Mouse (Mus musculus): ENCODE data around the gene Tmem59. TPM values are rescaled to one million over a fixed set of nuclear protein-coding genes. Genes with fewer than 3 reads are reported as not detected.

Tmem59 gene
- polyA plus RNA-seq, 1 experiment from 2014 or later, result 338 TPM

- Histone ChIP-seq H3K9me3 (replicated peaks; ENCODE audit: control insufficient read depth, low read length) (no peaks in the 10 kb centered on the region), H3K36me3 (ENCODE audit: control insufficient read depth, insufficient read depth) (peaks cover 25% of the 10 kb centered on the region), H3K4me2 (ENCODE audit: low read depth, low read length) (no peak overlapping the region), H3K4me1 (ENCODE audit: control insufficient read depth, insufficient read depth, low read length) (peaks cover 36% of the 10 kb centered on the region), H3K27me3 (ENCODE audit: control insufficient read depth, insufficient read depth, low read length) (no peaks in the 10 kb centered on the region), H3K27ac (ENCODE audit: low read length) (0 out of 2 replicates have a peak overlapping the region, but pooled peaks have one; percentile 20), H3K9ac (ENCODE audit: low read length) (no peak overlapping the region), H3K4me3 (ENCODE audit: low read length) (no peak overlapping the region)
- no peak for ATAC-seq (replicated peaks; ENCODE audit: extremely low read depth, insufficient read depth, low FRiP score)
- WGBS, result 54% methylated on average over 6 of the region's 6 CpGs
Measured at GRCm38 (mm10) chr4:107243365-107244333, 65.5 kb downstream of the Tmem59 start.

- peaks cover 13% of the 10 kb centered on the region for H3K36me3 ChIP-seq (ENCODE audit: control insufficient read depth, insufficient read depth)
- H3K27ac ChIP-seq (ENCODE audit: low read length), result peak overlapping the region; percentile 73
- H3K4me2 ChIP-seq (ENCODE audit: low read depth, low read length), result no peak overlapping the region
- no peak overlapping the region for H3K4me3 ChIP-seq (ENCODE audit: low read length)
- H3K9ac ChIP-seq (ENCODE audit: low read length), result no peak overlapping the region
- ATAC-seq (replicated peaks; ENCODE audit: extremely low read depth, insufficient read depth, low FRiP score), result 0 out of 2 replicates have a peak, but pooled peaks have one; percentile 44
- 50% methylated on average over 2 of the region's 2 CpGs for WGBS
- no peaks in the 10 kb centered on the region for H3K9me3 ChIP-seq (replicated peaks; ENCODE audit: control insufficient read depth, low read length)
- no peaks in the 10 kb centered on the region for H3K27me3 ChIP-seq (ENCODE audit: control insufficient read depth, insufficient read depth, low read length)
- H3K4me1 ChIP-seq (ENCODE audit: control insufficient read depth, insufficient read depth, low read length), result peaks cover 51% of the 10 kb centered on the region
Measured at GRCm38 (mm10) chr4:107245368-107245767, 67.2 kb downstream of the Tmem59 start.

- H3K4me1 ChIP-seq (ENCODE audit: control insufficient read depth, insufficient read depth, low read length), result peaks cover 54% of the 10 kb centered on the region
- no peaks in the 10 kb centered on the region for H3K9me3 ChIP-seq (replicated peaks; ENCODE audit: control insufficient read depth, low read length)
- no peak overlapping the region for H3K9ac ChIP-seq (ENCODE audit: low read length)
- H3K27me3 ChIP-seq (ENCODE audit: control insufficient read depth, insufficient read depth, low read length), result no peaks in the 10 kb centered on the region
- 32% methylated on average over 1 of the region's 1 CpGs for WGBS
- no peak for ATAC-seq (replicated peaks; ENCODE audit: extremely low read depth, insufficient read depth, low FRiP score)
- no peak overlapping the region for H3K4me2 ChIP-seq (ENCODE audit: low read depth, low read length)
- H3K4me3 ChIP-seq (ENCODE audit: low read length), result no peak overlapping the region
- peaks cover 6% of the 10 kb centered on the region for H3K36me3 ChIP-seq (ENCODE audit: control insufficient read depth, insufficient read depth)
- no peak overlapping the region; the same call in 1 of the 2 replicates for H3K27ac ChIP-seq (ENCODE audit: low read length)
Measured at GRCm38 (mm10) chr4:107246040-107246439, 67.8 kb downstream of the Tmem59 start.

GRCm38 (mm10) chr4:107247110-107247509 lies 68.9 kb downstream of the Tmem59 start:
- Histone ChIP-seq H3K4me1 (ENCODE audit: control insufficient read depth, insufficient read depth, low read length) (peaks cover 58% of the 10 kb centered on the region), H3K36me3 (ENCODE audit: control insufficient read depth, insufficient read depth) (no peaks in the 10 kb centered on the region), H3K27me3 (ENCODE audit: control insufficient read depth, insufficient read depth, low read length) (no peaks in the 10 kb centered on the region), H3K9me3 (replicated peaks; ENCODE audit: control insufficient read depth, low read length) (no peaks in the 10 kb centered on the region), H3K27ac (ENCODE audit: low read length) (peak overlapping the region; percentile 6; the same call in 1 of the 2 replicates), H3K4me2 (ENCODE audit: low read depth, low read length) (no peak overlapping the region), H3K9ac (ENCODE audit: low read length) (no peak overlapping the region; the same call in 1 of the 2 replicates), H3K4me3 (ENCODE audit: low read length) (no peak overlapping the region)
- no peak for ATAC-seq (replicated peaks; ENCODE audit: extremely low read depth, insufficient read depth, low FRiP score)
- 61% methylated on average over 9 of the region's 9 CpGs for WGBS

GRCm38 (mm10) chr4:107248061-107248460 lies 69.9 kb downstream of the Tmem59 start:
- H3K4me2 ChIP-seq (ENCODE audit: low read depth, low read length), result no peak overlapping the region
- ATAC-seq (replicated peaks; ENCODE audit: extremely low read depth, insufficient read depth, low FRiP score), result no peak
- no peaks in the 10 kb centered on the region for H3K27me3 ChIP-seq (ENCODE audit: control insufficient read depth, insufficient read depth, low read length)
- WGBS, result 78% methylated on average over 3 of the region's 3 CpGs
- no peak overlapping the region for H3K4me3 ChIP-seq (ENCODE audit: low read length)
- peak overlapping the region; percentile 35 for H3K27ac ChIP-seq (ENCODE audit: low read length)
- H3K36me3 ChIP-seq (ENCODE audit: control insufficient read depth, insufficient read depth), result no peaks in the 10 kb centered on the region
- peaks cover 60% of the 10 kb centered on the region for H3K4me1 ChIP-seq (ENCODE audit: control insufficient read depth, insufficient read depth, low read length)
- H3K9ac ChIP-seq (ENCODE audit: low read length), result no peak overlapping the region
- no peaks in the 10 kb centered on the region for H3K9me3 ChIP-seq (replicated peaks; ENCODE audit: control insufficient read depth, low read length)

GRCm38 (mm10) chr4:107249471-107249870 lies 71.3 kb downstream of the Tmem59 start:
- Histone ChIP-seq H3K36me3 (ENCODE audit: control insufficient read depth, insufficient read depth) (no peaks in the 10 kb centered on the region), H3K4me1 (ENCODE audit: control insufficient read depth, insufficient read depth, low read length) (peaks cover 54% of the 10 kb centered on the region), H3K4me2 (ENCODE audit: low read depth, low read length) (no peak overlapping the region), H3K27me3 (ENCODE audit: control insufficient read depth, insufficient read depth, low read length) (no peaks in the 10 kb centered on the region), H3K9me3 (replicated peaks; ENCODE audit: control insufficient read depth, low read length) (no peaks in the 10 kb centered on the region), H3K4me3 (ENCODE audit: low read length) (no peak overlapping the region), H3K9ac (ENCODE audit: low read length) (no peak overlapping the region), H3K27ac (ENCODE audit: low read length) (peak overlapping the region; percentile 16; the same call in 1 of the 2 replicates)
- ATAC-seq (replicated peaks; ENCODE audit: extremely low read depth, insufficient read depth, low FRiP score), result no peak
- WGBS, result 23% methylated on average over 2 of the region's 2 CpGs

GRCm38 (mm10) chr4:107250494-107250893 lies 72.3 kb downstream of the Tmem59 start:
- no peak overlapping the region for H3K27ac ChIP-seq (ENCODE audit: low read length)
- 14% methylated on average over 4 of the region's 4 CpGs for WGBS
- ATAC-seq (replicated peaks; ENCODE audit: extremely low read depth, insufficient read depth, low FRiP score), result no peak

More at GRCm38 (mm10) chr4:107250494-107250893, 72.3 kb downstream of the Tmem59 start:
- H3K27me3 ChIP-seq (ENCODE audit: control insufficient read depth, insufficient read depth, low read length), result no peaks in the 10 kb centered on the region
- H3K4me1 ChIP-seq (ENCODE audit: control insufficient read depth, insufficient read depth, low read length), result peaks cover 45% of the 10 kb centered on the region
- H3K4me3 ChIP-seq (ENCODE audit: low read length), result no peak overlapping the region
- no peak overlapping the region for H3K9ac ChIP-seq (ENCODE audit: low read length)
- no peaks in the 10 kb centered on the region for H3K36me3 ChIP-seq (ENCODE audit: control insufficient read depth, insufficient read depth)
- no peak overlapping the region for H3K4me2 ChIP-seq (ENCODE audit: low read depth, low read length)
- H3K9me3 ChIP-seq (replicated peaks; ENCODE audit: control insufficient read depth, low read length), result no peaks in the 10 kb centered on the region

Data from heart, embryonic 16.5 days (tissue).